Mouse (Mus musculus): ENCODE results near the gene Grid2ip.
A peak's percentile ranks its signal among the peaks of the same experiment; 100 is the strongest.

Grid2ip gene

DNA sequence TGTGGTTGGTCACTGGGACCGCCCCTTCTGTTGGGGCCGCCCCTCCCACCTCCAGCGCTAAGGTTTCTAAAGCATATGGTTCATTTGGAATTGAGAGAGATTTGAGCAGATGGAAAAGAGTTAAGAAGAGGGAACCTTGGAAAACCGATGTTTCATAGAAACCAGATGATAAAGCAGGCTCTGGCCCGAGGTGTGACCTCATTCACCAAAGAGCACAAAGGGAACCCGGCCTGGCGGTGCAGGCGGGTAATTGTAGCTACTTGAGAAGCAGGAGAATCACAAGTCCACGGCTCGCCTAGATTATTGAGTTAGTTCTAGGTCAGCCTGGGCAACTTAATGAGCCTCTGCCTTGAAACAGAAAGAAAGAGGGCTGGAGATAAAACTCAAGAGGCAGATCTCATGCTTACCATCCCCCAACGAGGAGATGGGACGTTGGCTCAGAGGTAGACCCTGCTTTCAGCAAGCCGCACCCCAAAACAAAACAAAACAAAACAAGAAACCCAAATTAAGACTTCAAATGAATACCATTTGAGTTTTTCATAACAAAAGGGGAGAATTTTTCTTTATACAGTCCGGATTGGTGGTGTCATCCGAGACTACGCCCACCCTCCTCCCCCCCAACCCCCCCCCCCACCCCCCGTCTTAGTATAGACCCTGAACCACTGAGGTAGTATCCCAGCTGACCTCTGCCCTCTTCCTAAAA is at the start of gene Grid2ip:
TSS of gene Grid2ip (plus strand) at position 653 of the 703 bp plus-strand sequence.
- DNase-seq (ENCODE audit: extremely low spot score, low read depth, low spot score), result no peak

DNA sequence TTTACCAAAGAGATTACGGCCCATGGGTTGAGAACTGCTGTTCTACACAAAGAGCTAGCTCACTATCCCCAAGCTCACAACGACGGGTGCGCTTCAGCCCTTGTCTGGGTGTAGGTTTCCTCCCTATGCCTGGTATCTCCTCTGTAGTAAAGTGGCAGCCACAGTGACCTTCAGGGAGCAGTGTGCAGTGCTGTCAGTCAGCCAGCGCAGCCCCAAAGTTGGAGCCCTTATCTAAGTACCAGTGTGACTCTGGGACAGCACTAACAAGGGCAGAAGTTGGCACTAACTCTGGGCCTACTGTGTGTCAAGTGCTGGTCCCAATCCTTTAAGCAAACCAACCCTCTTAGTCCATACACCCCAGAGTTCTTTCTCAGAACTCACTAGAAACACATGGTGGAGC is 48.3 kb upstream of the Grid2ip start:
- DNase-seq (ENCODE audit: extremely low spot score, low read depth, low spot score), result no peak

GRCm38 (mm10) chr5:143309916-143310315 is 47.2 kb upstream of the Grid2ip start:
- DNase-seq (ENCODE audit: extremely low spot score, low read depth, low spot score), result no peak

DNA sequence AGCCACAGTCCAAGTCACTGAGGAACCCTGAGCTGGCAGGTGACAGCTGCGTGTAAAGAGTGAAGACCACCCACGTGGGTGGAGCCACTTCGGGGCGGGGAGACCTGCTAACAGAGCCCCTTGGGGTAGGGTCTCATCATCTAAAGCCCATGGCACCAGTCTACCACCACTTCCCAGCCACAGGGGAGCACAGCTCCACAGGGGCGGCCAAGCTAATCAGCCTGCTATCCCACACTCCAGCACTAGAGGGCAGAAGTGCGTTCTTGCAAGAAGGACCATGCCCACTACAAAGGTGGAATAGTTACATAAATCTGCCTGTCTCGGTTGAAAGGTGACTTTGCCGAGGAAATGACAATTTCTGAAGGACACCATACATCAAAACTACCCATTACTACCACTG is 45.3 kb upstream of the Grid2ip start:
- peak; percentile 66 for DNase-seq (ENCODE audit: extremely low spot score, low read depth, low spot score)

DNA sequence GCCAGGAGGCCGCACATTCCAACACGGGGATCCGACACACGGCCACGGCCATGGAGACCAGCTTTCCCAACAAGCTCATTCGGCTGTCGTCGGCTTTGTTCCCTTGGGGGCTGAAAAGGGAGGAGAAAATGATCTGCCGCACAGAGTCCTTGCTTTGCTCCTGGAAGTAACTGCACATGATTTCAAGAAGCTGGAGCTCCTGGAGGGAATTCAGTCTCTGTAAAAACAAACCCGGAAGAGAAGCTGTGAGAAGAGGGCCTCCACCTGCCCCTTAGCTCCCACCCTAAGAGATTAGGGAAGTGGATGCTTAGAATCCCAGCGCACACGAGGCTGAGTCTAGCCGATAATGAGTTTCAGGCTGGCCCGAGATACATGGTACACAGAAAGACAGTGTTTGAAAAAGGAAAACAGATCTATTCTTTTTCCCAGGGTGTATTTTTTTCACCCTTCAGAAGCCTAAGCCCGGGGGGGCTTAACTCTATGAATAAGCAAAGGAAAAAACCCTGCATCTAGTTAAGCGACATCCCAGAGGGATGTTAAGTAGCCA is 42.9 kb upstream of the Grid2ip start:
- DNase-seq (ENCODE audit: extremely low spot score, low read depth, low spot score), result no peak

- no peak for DNase-seq (ENCODE audit: extremely low spot score, low read depth, low spot score)
Measured at GRCm38 (mm10) chr5:143314730-143315513, 42.2 kb upstream of the Grid2ip start, which contains the start of gene E130309D02Rik. Gene E130309D02Rik, minus strand, starts transcription at chr5:143315360.

DNA sequence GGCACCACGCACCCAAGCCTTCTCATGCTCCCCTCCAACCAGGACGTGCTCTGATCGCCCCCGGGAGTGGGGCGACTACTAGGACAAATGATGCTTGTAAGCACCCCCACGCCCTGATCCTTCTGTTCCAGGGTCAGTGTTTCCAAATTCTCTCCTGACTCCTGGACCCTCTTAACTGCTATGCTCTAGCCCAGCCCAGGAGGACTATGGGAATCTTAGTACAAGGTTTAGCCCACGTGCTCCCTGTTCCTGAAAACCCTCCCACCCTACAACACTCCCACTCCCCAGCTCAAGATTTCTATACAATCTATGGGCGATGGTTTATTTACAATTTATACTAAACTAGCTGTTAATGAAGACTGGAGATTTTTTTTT is 41.6 kb upstream of the Grid2ip start:
- DNase-seq (ENCODE audit: extremely low spot score, low read depth, low spot score), result no peak

- no peak for DNase-seq (ENCODE audit: extremely low spot score, low read depth, low spot score)
Measured at GRCm38 (mm10) chr5:143316605-143317287, 40.4 kb upstream of the Grid2ip start.

GRCm38 (mm10) chr5:143317288-143317610 is 39.9 kb upstream of the Grid2ip start:
- no peak for DNase-seq (ENCODE audit: extremely low spot score, low read depth, low spot score)

- DNase-seq (ENCODE audit: extremely low spot score, low read depth, low spot score), result peak; percentile 52
Measured at GRCm38 (mm10) chr5:143328690-143329495, 28.2 kb upstream of the Grid2ip start, which contains the start of gene Zdhhc4. Gene Zdhhc4, minus strand, starts transcription at chr5:143329256.

- DNase-seq (ENCODE audit: extremely low spot score, low read depth, low spot score), result no peak
Measured at GRCm38 (mm10) chr5:143333872-143334271, 23.3 kb upstream of the Grid2ip start.

DNA sequence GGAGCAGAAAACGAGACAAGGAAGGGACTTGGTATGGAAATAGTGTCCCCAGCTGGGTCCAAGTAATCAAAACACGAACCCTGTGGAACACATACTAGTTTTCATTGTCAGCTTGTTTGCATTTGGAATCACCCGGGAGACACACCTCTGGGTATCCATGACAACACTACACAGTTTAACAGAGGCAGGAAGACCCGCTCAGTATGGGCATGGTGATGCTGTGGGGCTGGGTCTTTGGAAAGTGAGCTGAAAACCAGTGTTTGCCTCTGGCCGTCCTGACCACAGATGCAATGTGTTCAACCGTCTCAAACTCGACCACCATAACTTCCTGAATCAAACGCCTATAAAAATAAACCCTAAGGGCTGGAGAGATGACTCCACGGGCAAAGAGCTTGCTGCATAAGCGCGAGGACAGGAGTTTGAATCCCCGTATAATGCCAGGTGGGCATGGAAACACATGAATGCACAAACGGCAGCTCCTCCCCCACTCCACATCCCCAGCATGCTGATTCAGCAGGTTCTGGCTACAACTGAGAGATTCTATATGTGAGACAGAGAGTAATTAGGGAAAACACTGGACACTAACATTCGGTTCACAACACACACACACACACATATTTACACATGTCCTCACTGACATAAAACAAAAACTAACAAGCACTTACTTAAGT is 22.6 kb upstream of the Grid2ip start:
- no peak for DNase-seq (ENCODE audit: extremely low spot score, low read depth, low spot score)

GRCm38 (mm10) chr5:143335089-143335460 is 22.1 kb upstream of the Grid2ip start:
- no peak for DNase-seq (ENCODE audit: extremely low spot score, low read depth, low spot score)

GRCm38 (mm10) chr5:143336559-143336958 is 20.6 kb upstream of the Grid2ip start:
- no peak for DNase-seq (ENCODE audit: extremely low spot score, low read depth, low spot score)

GRCm38 (mm10) chr5:143339603-143340002 is 17.5 kb upstream of the Grid2ip start:
- DNase-seq (ENCODE audit: extremely low spot score, low read depth, low spot score), result no peak

DNA sequence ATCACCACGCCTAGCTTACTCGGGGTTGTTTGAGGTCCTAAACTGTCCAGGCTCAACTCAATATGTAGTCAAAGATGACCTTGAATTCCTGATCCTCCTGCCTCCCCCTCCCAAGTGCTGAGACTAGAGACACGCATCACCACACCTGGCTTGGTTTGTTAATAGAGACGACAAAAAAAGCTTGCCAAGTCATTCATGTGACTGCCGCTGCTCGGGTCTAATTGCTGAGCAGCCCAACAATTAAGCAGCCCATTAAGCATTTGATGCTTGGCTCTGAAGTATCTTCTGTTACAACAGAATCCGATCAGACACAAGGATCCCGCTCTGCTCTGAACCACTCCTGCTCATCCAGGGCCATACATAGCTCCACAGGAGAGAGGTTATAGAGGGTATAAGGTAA is 10.8 kb upstream of the Grid2ip start:
- no peak for DNase-seq (ENCODE audit: extremely low spot score, low read depth, low spot score)

- DNase-seq (ENCODE audit: extremely low spot score, low read depth, low spot score), result no peak
Measured at GRCm38 (mm10) chr5:143356017-143356416, 1.1 kb upstream of the Grid2ip start.

DNA sequence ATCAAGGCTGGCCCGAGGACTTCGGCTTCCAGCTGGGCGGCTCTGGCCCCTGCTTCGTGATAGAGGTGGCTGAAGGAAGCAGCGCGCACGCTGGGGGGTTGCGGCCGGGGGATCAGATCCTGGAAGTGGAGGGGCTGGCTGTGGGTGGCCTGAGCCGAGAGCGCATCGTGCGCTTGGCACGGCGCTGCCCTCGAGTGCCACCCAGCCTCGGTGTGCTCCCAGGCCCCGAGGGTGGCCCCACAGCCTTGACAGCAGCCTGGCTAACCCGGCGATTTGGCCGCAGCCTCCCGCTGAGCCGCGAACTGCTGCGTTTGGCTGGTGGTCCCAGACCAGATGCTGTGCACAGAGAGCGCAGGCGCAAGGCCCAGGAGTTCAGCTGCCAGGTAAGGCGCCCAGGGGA is 426 bp downstream of the Grid2ip start:
- no peak for DNase-seq (ENCODE audit: extremely low spot score, low read depth, low spot score)

DNA sequence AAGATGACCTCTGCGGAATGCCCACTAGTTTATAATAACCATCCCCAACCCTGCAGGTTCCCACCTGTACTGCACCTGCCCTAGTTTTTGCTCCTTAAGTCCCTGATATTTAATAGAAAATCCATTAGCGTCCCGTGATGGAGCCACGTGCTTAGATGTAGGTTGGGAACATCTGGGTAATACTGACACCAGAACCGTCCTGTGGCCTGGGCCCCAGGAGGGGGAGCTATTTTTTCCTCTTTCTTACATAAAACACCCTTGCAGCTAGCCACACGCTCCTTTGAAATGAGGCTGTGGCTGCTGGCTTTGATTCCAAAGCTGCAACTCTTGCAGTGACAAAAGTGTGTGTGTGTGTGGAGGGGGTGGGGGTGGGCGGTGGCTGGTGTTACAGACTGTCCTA is 2.1 kb downstream of the Grid2ip start:
- DNase-seq (ENCODE audit: extremely low spot score, low read depth, low spot score), result no peak

GRCm38 (mm10) chr5:143360000-143360399 is 2.9 kb downstream of the Grid2ip start:
- DNase-seq (ENCODE audit: extremely low spot score, low read depth, low spot score), result no peak
